Mouse (Mus musculus): Measurements from ENCODE around the gene Klf2.

The Klf2 gene

DNA sequence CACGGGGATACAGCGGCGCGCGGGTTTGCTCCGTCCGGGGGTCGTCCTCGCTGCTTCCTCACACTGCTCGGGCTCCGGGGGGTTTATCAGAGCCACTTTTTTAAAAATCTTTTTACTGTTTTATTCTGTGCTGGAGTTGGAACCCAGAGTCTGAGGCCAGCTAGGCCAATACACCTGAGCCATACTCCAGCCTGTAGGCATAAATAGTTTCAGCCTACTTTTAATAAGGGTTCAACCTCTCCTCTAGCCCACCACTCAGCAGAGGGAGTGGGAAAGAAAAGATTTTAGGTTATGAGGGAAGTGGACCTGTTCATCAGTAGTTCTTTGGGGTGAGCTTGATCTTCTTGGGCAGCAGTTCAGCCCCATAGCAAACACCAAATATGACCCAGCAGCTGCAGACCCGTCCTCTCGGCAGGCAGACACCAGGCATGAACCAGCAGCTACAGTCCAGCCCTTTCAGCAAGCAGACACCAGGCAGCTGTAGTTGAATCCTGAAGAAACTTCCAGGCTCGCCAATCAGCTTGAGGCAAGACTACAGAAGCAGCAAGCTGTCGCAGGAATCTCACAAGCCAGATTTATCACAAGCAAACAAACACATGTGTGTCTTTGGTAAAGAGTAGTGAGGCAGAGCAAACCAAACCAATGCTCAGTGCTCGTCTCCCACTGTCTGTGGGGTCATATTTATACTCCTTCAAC lies 13.5 kb upstream of the Klf2 start, which contains the start of gene Gm10282:
Gene Gm10282 (minus strand): TSS at position 51 of the 696 bp plus-strand sequence.
- no peak for DNase-seq (ENCODE audit: low spot score in 2 of 2)

DNA sequence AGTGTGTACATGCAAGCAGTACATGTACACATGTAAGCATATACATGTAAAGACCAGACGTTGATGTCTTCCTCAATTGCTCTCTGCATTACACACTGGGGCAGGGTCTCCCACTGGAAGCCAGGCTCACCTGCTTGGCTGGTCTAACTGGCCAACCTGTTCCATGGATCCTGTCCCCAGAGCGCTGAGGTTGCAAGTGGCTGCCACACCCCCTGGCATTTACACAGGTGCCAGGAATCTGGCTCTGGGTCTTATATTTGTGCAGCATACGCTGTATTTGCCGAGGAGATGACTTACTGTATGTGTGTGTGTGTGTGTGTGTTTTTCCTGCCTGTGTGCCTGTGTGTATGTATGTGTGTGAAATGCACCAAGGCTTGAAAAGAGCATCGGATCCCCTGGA lies 11.9 kb upstream of the Klf2 start:
- DNase-seq (ENCODE audit: low spot score in 2 of 2), result no peak

DNA sequence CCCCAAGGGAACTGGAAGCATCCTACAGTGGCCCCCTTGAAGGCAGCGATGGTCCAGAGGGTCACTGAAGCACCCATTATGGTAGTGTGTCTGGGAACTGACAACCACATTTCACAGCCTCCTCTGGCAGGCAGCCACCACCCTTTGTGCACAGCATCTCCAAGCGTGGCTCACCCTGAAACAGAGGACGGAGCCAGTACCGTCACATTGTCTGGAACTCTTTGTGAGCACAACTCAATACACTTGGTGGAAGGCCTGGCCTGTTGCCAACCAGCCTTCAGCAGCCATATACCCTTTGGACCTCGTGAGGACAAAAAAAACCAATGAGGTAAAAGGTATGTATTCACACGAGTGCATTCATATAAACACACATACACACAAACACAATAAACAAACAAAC lies 10.6 kb upstream of the Klf2 start:
- no peak for DNase-seq (ENCODE audit: low spot score in 2 of 2)

DNA sequence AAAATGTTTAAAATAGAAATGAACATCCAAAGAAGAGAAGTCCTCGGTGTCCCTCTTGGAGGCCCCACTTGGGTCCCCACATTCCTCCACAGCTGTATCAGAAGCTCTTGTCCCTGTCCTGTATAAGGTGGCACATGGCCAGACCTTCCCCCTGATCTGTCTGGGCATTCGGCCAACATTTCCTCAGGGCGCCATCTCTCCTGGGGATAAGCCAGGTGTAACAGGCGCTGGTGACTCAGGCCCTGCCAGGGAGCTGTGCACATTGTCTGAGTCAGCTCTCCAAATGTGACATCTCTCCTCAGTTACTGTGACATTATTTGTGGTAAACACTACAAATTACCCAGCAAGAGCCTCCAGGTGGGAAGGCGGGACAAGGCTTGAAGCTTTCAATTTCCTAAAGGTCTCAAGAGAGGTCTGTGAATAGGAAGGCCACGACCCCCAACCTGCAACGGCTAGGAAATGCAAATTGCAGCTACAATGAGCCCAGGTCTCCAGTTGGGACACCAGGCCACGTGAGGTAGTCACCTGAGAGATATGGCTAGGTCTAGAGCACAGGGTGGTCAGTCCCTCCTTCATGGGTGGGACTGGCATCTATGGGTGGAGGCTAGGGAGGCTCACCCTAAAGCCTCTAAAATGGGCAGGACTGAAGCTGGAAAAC lies 7.9 kb upstream of the Klf2 start:
- DNase-seq (ENCODE audit: low spot score in 2 of 2), result peak in 1 of 2 experiments; percentile 58

DNA sequence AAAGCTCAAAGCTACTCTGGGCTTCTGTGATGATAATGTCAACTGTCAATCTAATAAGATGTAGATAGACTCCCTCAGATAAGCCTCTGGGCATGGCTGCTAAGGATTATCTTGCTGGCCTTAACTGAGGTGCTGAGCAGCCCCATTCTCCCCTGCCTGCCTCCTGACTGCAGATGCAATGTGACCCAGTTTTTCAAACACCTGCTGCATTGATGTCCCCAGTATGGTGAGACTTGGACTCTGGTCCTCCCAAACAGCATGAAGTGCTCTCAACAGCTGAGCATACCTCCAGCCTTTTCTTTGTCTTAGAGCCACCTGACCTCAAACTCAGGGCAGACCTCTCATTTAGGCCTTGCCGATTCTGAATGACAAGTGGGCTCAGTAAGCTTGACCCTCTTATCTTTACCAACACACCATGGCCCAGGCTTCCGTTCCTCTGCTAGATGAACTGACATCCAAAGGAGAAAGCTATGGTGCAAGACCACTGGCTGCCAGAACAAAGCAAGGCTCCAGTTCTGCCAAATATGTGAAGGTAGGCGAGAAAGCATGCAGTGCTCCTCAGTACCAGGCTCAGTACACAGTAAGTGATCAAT lies 5.8 kb upstream of the Klf2 start:
- no peak for DNase-seq (ENCODE audit: low spot score in 2 of 2)

DNA sequence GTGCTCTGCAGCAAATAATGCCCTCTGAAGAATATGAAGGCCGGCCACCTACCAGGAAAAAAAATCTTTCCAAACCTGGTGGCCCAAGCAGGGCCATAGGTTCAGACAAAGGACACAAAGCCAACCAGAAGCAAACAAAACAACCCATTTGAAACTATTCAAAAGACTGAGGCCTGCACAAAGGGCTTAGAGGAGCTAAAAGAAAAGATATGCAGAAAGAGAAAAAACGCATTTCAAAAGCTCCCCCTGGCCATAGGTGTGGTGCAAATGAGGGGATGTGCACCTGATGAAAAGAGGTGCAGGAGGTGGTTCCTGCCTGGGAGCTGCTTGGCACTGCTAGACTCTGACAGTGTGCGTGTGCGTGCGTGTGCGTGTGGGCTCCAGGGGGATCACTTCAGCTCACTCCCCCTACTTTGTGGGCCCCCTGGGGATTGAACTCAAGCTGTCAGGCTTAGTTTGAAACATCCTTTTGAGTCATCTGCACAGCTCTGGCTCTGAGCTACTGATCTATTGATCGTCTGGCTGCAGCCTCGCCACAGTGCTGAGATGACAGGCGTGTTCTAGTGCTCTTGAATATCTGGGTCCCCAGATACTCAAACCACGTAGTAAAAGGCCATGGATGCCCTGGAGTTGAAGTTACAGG lies 2.7 kb upstream of the Klf2 start:
- no peak for DNase-seq (ENCODE audit: low spot score in 2 of 2)

DNA sequence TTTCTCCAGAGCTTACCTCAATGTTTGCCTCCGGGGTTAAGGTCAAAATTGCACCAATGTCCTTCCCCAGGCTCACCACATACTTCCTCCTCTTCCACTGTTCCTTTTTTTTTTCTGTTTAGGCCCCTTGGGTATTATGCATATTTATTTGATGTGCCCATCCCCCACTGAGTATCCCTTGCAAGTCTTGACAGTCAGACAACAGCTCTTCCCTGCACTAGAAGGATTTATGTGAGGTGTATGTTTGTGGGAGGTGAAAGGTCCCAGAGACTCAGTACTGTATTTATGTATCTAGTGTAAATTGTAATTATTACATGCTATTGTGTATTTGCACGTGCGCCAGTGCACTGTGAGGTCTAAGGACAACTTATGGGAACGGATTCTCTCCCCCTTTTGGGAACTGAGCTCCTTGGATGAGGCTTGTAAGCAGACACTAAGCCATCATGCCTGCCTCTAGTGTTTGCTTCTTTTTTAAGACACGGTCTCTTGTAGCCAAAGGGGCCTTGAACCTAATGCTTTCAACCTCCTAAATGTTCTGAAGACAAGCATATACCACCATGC lies 1.0 kb upstream of the Klf2 start:
- no peak for DNase-seq (ENCODE audit: low spot score in 2 of 2)

DNA sequence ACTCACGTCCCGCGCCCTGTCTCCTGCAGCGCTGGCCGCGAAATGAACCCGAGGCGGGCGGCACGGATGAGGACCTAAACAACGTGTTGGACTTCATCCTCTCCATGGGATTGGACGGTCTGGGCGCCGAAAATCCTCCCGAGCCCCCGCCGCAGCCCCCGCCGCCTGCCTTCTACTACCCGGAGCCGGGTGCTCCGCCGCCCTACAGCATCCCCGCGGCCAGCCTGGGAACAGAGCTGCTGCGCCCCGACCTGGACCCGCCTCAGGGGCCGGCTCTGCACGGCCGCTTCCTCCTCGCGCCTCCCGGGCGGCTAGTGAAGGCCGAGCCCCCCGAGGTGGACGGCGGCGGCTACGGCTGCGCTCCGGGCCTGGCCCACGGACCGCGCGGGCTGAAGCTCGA lies 564 bp downstream of the Klf2 start:
- DNase-seq (ENCODE audit: low spot score in 2 of 2), result peak in 1 of 2 experiments; percentile 14

DNA sequence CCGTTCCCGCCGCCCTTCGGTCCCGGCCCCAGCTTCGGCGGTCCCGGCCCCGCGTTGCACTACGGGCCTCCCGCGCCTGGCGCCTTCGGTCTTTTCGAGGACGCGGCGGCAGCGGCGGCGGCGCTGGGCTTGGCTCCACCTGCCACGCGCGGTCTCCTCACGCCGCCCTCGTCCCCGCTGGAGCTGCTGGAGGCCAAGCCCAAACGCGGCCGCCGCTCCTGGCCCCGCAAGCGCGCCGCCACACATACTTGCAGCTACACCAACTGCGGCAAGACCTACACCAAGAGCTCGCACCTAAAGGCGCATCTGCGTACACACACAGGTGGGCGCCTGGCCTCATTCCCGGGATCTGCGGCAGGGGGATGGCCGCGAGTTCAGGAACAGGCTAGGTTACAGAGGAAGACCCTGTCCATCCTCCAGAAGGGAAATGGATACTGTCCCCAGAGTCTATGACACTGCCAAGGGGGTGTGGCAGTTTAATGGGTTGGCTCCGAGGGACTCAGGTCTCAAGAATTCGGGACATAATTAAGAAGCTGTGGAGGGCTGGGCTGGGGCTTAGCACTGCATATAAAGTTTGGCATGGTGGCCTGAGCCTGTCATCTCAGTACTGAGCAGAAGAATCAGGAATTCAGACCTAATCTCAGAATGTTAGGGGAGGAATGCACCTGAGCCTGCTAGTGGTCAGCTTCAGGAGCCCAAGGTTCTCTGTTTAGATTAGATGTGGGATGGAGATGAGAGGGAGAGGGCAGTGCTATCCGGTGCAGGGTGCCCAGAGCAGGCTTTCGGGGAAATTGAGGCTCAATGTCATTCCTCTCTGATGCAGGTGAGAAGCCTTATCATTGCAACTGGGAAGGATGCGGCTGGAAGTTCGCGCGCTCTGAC lies 1.3 kb downstream of the Klf2 start:
- no peak for DNase-seq (ENCODE audit: low spot score in 2 of 2)

DNA sequence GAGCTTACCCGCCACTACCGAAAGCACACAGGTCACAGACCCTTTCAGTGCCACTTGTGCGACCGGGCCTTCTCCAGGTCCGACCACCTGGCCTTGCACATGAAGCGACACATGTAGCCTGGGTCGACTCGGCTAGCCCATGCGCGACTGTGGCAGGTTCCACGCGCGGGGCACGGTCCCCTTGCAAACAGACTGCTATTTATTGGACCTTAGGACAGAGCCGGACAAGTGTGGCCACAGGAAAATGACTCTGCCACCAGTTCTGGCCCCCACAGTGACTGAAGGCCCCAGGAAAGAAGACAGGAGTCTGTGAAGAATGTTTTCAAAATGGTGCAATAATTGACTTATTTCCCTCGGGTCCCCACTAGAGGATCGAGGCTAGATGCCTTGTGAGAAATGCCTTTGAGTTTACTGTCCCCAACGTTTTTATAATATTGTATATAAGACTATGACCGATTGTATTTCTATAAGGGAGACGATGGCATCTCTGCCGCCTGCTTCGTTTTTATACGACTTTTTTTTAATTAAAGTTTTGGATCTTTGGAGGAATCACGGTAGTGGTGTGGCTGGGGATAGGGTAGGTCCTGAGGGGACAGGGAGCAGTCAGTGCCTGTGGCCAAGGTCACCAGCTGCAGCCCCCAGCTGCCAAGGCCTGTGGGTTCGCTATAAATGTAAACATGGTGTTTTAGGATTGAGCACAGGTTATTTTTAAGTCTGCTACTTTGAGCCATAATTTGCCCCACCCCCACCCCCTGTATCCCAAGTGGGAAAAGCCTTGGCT lies 2.2 kb downstream of the Klf2 start:
- no peak for DNase-seq (ENCODE audit: low spot score in 2 of 2)

DNA sequence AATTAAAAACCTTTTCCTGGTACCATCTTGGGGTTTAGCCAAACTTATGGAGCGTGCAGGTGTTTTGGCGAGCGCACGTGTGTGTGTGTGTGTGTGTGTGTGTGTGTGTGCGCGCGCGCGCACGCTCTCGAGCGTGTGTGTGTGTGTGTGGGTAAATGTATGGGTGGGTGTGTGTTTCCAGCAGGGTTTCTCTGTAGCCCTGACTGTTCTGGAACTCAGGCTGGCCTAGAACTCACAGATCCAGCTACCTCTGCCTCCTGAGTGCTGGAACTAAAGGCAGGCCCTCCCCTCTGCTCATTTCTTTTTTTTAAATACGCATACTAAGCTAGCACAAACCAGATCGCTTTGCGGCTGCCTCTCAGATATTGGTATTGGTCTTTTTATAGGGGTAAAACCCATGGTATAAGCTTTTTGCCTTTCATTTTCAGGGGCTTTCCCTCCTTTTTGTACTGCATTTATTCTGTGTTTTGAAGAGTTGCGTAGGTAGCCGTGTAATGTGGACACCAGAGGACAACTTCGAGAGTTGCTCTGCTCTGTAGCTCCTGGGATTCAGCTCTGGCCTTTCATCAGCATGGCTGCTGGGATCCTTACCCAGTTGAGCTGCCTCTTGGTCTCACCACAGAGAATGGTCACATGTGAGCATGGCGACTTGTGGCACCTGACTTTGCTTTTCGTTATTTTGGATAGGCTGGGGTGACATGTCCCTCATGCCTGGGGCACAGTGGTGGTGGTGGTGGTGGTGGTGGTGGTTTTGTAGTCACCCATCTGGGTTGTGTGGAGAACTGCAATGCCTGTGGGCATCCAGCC lies 3.0 kb downstream of the Klf2 start:
- DNase-seq (ENCODE audit: low spot score in 2 of 2), result no peak

DNA sequence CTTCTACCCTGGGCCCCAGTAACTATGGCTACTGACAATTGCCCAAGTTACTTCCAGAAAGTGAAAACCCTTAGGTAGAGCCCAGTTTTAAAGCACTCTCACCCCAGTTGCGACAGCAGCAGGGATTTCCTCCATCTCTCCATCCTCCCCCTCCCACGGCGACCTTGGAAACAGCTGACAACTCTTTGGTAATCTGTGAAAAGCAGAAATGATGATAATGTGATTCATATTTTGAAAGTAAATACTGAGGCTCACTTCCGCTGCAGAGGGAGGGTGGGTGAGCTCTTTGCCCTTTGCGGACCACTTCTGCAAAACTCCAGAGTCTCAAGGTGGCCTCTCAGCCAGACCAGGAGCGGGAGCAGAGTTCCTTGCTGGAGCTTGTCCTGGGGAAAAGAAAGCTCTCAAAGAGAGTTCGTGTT lies 3.6 kb downstream of the Klf2 start:
- DNase-seq (ENCODE audit: low spot score in 2 of 2), result no peak

DNA sequence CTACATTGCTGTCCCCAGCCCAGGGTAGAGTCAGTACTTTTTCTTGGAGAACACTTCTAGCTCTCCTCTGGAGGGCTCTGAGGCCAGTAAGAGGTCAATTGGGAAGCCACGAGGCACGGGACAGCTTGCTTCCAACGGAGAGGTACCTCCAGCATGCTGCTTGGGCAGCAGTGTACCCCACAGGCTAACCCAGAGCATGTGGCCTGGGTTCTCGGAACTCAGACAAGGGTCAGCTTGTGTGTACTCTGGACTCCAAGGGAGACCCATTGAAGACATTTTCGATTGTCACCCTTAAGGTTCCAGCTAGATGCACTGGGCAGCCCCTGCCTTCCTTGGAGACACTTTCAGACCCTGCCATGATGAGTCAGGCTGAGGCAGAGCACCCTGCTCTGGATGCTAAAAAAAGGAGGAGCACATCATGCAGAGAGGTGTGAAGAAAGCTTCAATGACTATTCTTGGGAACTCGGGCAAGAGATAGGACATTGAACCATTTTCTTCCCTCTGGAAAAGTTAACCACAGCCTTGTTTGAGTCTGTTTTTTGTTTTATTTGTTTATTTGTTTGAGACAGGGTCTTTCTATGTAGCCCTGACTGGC lies 4.4 kb downstream of the Klf2 start:
- no peak for DNase-seq (ENCODE audit: low spot score in 2 of 2)

DNA sequence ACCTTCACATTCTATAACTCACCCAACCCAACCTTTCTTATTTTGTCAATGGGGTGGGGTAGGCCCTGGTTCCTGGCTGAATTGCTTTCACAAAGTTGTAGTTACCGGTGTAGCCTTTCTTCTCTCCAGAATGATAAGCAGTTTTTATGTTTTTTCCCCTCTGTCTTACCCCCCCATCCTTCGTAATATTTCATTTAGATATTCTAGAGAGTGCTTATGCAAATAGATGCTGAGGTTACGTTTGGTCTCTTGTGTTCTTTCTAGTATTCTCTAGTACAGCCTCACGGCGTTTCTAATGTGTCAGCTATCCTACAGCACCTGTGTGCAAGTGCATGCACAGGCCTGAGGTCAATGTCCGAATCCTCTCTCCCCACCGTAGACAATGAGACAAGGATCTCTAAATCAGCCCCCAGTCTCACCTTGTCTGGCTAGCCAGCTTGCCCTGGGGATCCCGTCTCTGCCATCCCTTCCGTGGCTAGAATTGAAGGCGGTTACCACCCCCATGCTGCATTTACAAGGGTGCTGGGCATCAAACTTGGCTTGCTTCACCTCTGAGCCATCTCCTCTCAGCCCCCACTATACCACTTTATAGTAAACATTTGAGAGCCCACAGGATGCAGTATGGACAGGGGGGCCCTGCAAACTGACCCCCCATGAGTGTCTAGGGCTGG lies 5.3 kb downstream of the Klf2 start:
- no peak for DNase-seq (ENCODE audit: low spot score in 2 of 2)

DNA sequence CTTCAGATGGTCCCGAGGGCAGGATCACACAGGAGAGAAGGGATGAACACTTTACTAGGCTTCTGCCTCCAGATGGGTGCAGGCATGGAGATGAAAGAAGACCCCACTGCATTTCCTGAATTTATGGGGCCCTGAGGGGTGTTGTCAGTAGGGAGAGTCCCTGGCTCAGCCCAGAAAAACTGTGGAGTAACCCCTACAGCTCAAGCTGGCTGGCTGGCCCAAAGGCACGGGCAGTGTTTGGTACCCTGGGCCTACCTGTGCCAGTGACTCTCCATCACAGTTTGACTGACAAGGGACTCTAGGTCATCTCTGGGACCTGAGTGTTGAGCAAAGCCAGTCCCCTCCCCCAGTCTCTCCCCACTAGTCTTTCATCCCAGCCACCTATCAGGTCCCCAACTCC lies 5.9 kb downstream of the Klf2 start:
- DNase-seq (ENCODE audit: low spot score in 2 of 2), result no peak

DNA sequence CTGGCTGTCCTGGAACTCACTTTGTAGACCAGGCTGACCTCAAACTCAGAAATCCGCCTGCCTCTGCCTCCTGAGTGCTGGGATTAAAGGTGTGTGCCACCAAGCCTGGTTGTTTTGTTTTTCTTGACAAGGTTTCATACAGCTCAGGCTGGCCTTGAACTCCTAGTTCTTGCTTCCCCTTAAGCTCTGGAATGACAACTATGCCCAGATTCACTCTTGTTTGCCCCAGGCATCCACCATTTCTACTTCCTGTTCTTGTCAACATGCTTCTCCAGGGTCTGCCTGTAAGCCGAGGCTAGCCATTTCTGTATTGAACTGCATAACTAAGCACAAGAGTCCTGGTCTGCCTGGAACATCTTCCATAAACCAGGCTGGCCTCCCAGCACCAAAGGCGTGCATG lies 10.3 kb downstream of the Klf2 start:
- DNase-seq (ENCODE audit: low spot score in 2 of 2), result no peak

DNA sequence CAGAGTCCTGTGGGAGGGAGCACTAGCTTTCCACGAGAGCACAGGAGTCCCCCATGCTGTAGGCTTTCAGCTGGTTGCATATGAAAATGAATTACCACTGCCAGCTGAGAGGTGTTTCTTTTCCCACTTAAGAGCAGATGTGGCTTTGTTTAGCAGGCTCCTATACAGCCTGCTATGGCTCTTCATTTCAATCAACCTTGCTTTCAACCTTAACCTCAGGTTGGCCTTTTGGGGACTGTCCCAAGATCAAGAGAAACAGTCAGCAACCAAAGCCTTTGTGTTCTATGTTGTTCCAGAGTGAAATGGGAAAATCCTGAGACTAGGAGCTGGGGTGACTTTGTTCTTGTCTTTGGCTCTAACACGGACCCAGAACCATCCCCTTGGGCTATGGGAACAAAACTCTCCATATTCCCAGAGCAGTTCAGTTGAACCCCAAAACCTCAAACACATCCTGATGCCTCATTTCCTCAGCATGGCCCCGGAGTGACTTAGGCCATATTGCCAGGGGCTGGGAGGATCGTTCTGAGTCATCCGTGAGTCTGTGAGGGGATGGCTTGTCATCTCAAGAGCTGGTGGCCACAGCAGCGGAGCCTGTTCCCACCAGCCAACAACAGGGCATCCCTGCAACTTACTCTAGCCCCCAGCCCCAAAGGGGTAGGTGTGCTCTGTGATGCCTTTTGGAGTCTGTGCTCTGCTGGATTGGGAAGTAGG lies 12.1 kb downstream of the Klf2 start:
- DNase-seq (ENCODE audit: low spot score in 2 of 2), result no peak

DNA sequence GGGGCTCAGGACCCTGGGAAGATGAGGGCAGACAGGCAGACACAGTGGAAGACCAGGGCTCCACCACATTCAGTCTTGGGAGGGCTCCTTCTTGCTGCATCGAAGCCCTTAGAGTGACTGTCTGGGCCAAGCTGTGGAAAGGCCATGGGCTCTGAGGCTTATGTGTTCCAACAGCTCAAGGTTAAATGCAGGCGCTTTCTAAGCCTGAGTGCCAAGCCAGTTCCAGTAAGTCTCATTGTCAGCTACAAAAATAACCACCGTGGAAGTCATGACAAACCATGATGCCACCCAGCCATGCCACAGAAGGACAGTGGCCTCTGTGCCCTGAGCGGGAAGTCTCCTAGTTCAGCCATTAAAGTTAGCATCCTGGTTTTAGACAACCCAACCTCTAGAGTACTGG lies 12.8 kb downstream of the Klf2 start:
- no peak for DNase-seq (ENCODE audit: low spot score in 2 of 2)

Measured in cerebellum, postnatal 4 days (tissue).